Mouse (Mus musculus) right cerebral cortex, postnatal 25 days (tissue): ENCODE results near the gene Churc1.
"Not testable (repeated sequence)": the region's sequence is repeated elsewhere in the genome, so short reads cannot be mapped to it uniquely, and the experiment has no call there.

Experiments used
- DNase-seq: peaks from one replicate; pipeline ENCODE4 v3.0.0; 2022

Churc1 gene

GRCm38 (mm10) chr12:76765354-76765851, at the start of gene Churc1, which contains the start of gene Fntb:
Churc1 (plus strand) TSS chr12:76765538.
Fntb (plus strand) TSS chr12:76765589.
- DNase-seq, result peak; percentile 82

- no peak for DNase-seq
These were observed 47.0 kb upstream of the Churc1 start for GRCm38 (mm10) chr12:76718384-76718783.

- no peak for DNase-seq
These were observed 44.8 kb upstream of the Churc1 start for GRCm38 (mm10) chr12:76720572-76720971.

GRCm38 (mm10) chr12:76722026-76722425, 43.3 kb upstream of the Churc1 start:
- no peak for DNase-seq

- DNase-seq, result no peak
These were observed 37.4 kb upstream of the Churc1 start for GRCm38 (mm10) chr12:76727955-76728354.

- no peak for DNase-seq
These were observed 14.4 kb upstream of the Churc1 start for GRCm38 (mm10) chr12:76750866-76751459.

GRCm38 (mm10) chr12:76752652-76753318, 12.6 kb upstream of the Churc1 start:
- no peak for DNase-seq

- peak; percentile 28 for DNase-seq
These were observed 728 bp downstream of the Churc1 start for GRCm38 (mm10) chr12:76765901-76766630.

GRCm38 (mm10) chr12:76770841-76771500, 5.6 kb downstream of the Churc1 start:
- DNase-seq, result no peak

GRCm38 (mm10) chr12:76771540-76771939, 6.2 kb downstream of the Churc1 start:
- DNase-seq, result no peak

- DNase-seq, result no peak
These were observed 9.3 kb downstream of the Churc1 start for GRCm38 (mm10) chr12:76774652-76775051.

- no peak for DNase-seq
These were observed 9.8 kb downstream of the Churc1 start for GRCm38 (mm10) chr12:76775132-76775531.

- DNase-seq, result no peak
These were observed 11.6 kb downstream of the Churc1 start for GRCm38 (mm10) chr12:76776898-76777297.

GRCm38 (mm10) chr12:76777845-76778244, 12.5 kb downstream of the Churc1 start:
- no peak for DNase-seq

- no peak for DNase-seq
These were observed 13.2 kb downstream of the Churc1 start for GRCm38 (mm10) chr12:76778305-76779083.

GRCm38 (mm10) chr12:76779951-76780350, 14.6 kb downstream of the Churc1 start:
- no peak for DNase-seq

- DNase-seq, result no peak
These were observed 15.5 kb downstream of the Churc1 start for GRCm38 (mm10) chr12:76780639-76781468.

- DNase-seq, result no peak
These were observed 18.8 kb downstream of the Churc1 start for GRCm38 (mm10) chr12:76784056-76784619.

- no peak for DNase-seq
These were observed 25.2 kb downstream of the Churc1 start for GRCm38 (mm10) chr12:76790446-76791084.

GRCm38 (mm10) chr12:76792540-76792939, 27.2 kb downstream of the Churc1 start:
- DNase-seq, result not testable (repeated sequence)
